Mouse (Mus musculus): ENCODE measurements around the gene Gm8909.
"Not testable (repeated sequence)": the region's sequence is repeated elsewhere in the genome, so short reads cannot be mapped to it uniquely, and the experiment has no call there.

Gm8909 gene

DNA sequence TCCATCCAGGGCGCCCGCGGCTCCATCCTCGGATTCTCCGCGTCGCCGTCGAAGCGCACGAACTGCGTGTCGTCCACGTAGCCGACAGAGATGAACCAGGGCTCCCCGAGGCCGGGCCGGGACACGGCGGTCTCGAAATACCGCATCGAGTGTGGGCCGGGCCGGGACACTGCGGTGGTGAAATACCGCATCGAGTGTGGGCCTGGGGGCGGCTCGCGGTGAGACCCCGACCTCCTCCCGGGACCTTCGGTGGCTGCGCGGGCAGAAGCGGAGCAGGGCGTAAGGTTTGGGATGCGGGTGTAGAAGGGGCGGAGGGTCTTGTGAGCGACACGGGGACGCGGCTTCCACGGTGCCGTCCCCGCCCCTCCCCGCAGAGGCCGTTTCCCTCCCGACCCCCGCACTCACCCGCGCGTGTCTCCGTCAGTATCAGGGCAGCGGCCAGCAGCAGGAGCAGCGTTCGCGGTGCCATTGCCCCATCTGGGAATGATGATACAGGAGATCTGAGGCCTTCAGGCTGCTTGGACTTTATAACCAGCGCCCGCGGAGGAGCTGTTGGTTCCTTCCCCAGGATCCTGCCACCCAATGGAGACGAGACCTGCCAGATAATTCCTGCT, at the start of gene Gm8909:
Gene Gm8909, minus strand, starts transcription at position 499 of the 614 bp plus-strand sequence.
- DNase-seq = peak; percentile 48

DNA sequence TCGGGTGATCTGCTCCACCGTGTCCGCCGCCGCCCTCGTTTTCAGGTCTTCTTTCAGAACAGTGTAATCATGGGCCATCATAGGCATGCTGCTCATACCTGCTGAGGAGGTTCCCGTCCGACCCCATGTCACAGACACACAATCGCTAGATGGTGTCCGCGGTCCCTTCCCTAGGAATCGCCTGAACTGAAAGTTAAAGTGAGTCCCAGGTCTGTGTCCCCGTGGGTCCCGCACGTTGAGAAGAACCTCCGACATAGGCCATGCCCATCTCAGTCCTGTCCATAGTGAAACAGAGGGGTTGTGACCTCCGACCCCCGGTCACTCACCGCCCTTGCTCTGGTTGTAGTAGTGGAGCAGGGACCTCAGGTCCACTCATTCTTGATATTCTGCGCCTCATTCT, 47.2 kb upstream of the Gm8909 start:
- DNase-seq = no peak

DNA sequence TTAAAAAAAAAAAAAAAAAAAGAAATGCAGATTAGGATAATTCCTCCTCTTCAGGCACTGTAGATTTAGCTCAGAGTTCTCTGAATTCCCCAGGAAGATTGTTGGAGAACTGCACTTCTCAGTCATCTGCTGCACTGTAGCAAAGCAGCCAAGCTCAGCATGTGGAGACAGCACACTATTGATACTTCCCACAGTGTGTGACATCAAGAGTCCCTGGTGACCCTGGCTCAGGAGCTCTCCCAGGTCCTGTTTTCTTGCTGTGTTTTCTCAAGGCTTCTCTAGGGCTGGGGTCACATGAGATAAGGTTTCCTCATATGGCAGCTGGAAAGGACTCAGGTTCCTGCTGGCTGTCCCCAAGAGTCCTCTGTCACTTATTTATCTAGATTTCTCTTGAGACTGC, 38.5 kb upstream of the Gm8909 start:
- DNase-seq = no peak

DNA sequence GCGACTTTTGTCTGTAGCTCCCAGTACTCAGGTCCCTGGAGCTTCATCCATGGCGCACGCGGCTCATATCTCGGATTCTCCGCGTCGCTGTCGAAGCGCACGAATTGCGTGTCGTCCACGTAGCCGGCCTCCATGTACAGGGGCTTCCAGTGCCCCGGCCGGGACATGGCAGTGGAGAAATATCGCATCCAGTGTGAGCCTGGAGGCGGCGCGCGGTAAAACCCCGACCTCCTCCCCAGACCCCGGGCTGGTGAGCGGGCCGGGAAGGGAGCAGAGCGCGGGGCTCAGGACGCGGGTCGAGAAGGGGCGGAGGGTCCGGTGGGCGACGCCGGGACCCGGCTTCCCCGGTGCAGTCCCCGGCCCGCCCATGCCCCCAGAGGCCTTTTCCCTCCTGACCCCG, 37.5 kb upstream of the Gm8909 start:
- peak; percentile 22 for DNase-seq

DNA sequence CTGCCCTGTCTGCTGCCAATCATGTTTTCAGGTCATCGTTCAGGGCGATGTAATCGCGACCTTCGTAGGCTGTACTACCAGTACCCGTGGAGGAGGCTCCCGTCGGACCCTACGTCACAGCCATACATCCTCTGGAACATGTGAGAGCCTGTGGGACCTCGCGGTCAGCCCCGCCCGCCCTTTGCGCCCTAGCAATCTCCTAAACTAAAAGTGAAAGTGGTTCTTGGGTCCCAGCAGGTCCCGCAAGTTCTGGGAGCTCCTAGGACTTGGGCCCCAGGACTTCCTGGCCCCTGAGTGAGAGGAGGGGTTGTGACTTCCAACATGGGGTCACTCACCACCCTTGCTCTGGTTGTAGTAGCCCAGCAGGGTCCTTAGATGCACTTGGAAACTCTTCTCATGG, 37.1 kb upstream of the Gm8909 start:
- DNase-seq = peak; percentile 47

DNA sequence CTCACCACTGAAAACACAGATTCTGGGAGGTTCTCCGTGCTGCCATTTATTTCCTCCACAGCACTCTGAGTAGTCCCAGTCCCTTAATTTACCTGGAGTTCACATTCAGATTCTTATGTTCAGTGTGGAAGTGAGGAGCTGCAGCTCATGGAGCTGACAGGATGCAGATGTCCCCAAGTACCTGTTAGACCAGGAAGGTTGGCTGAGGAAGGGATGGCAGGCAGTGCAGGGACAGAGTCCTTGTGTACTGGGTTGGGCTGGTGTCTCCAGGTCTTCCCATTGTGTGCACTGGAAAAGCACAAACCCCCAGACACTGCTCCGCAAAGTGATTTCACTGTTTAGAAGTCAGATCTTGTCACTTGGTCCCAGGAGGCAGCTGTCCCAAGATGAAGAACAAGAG, 33.5 kb upstream of the Gm8909 start:
- no peak for DNase-seq

DNA sequence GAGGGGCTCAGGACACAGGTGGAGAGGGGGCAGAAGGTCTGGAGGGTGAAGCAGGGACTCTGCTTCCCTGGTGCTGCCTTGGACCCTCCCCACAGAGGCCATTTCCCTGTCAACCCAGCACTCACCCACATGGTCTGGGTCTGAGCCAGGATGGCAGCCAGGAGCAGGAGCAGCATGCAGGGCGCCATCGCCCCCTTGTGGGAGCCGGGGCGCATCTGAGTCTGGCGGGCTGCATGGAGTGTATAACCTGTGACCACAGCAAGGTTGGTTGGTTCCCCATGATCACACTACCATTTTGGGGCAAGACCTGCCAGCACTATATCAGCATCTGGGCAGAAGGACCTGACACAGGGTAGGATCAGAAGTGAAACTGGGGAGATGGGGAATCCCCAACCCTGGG, 30.0 kb upstream of the Gm8909 start:
- DNase-seq = peak; percentile 83

DNA sequence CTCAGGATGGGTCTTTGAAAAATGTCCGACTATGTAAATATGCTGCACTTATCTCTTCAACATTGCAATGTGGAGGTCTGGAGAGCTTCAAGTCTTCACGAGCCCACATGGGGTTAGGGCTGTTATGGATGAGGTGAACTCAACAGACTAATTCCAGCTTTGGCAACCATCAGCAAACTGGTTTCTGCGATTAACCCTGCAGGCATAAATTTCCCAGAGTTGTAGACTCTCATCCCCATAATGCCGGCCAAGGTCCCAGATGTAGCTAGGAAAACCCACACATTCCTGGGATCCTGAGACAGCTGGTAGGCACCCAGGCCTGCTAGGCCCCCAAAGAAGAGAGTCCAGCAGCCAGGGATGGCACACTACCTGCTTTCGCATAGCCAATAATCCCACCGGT, 26.1 kb upstream of the Gm8909 start:
- no peak for DNase-seq

DNA sequence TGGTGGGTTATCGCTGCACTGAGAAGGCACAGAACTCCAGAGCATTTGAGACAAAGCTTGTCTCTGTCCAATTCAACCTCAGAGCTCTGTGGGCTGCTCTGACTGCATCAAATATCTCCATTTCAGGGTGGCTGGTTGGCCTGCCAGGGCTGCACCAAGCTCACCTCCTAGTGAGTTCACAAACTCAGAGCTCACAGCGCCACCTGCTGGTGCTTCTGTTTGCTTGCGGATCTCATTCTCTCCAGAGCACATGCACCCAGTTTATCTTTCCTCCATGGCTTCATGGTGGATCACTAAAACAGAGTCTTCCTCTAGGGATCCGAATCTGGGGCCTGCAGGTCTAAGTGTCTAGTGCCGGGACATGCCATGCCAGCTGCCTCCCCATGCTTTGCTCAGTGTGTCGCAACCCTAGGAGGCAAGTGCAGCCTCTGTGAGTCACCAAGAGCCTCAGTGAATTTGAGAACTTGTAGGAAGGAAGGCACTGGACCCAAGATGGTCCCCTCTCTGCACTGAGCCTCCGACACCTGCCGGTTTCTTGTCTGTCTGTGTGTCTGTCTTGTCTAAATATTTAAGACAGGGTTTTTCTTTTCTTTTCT, 25.3 kb upstream of the Gm8909 start:
- DNase-seq = peak; percentile 84

DNA sequence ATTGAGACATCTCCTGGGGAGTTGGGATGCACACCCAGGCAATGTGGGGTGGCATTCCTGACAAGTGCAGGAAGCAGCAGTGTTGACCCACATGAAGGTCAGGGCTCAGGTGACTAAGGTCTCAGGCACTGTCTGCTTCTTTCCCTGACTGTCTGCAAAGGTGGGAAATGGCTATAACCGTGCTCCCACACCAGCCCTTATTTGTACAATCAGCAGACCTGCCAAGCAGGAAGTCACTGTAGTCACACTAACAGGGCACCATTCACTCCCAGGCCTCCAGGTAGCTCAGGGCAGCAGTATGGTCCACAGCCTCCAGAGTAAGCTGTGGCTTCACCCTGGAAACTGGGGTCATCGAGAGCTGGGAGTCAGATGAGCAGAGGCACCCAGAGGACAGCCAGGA, 24.0 kb upstream of the Gm8909 start:
- DNase-seq = peak; percentile 48

DNA sequence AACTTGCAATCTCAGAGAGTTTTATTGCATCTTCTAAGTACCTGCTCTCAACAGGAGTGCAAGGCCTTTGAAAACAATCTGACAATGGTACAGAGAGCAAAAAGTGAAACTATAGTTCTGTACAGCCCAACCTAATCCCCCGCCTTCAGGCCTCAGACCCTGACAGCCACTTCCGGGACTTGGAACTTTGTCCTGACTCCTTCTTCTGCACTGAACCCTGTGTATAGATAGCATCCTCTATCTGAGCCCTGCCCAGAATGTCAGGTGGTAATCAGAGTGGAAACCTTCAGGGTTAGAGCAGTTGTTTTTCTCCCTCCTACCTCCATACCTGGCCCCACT, 21.8 kb upstream of the Gm8909 start, which contains the start of gene H2-T3:
Gene H2-T3, minus strand, starts transcription at position 119 of the 339 bp plus-strand sequence.
- DNase-seq = peak; percentile 49

DNA sequence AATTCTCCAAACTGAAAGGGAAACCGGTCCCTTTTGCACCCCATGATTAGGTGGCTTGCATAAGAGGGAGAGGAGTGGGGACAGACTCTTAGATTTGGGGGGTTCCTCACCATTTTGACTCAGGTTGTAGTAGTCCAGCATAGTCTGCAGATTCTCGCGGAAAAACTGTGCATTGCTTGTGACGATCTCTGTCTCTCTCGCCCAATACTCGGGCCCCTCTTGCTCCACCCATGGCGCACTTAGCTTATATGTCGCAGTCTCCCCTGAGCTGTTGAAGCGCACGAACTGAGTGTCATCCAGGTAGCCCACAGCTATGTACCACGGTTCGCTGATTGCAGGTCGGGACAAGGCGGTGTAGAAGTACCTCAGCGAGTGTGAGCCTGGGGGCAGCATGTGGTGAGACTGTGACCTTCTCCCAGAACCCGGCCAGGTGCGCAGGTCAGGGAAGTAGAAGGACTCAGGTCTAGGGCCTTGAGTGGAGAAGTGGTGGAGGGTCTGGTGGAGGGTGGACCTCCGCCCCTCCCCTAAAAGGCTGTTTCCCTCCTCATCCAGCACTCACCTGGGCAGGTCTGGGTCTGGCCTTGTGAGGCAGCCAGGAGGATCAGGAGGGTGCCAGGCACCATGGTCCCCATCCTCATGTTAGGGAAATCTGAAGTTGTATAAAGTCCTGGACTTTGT, 21.3 kb upstream of the Gm8909 start:
- peak; percentile 56 for DNase-seq

DNA sequence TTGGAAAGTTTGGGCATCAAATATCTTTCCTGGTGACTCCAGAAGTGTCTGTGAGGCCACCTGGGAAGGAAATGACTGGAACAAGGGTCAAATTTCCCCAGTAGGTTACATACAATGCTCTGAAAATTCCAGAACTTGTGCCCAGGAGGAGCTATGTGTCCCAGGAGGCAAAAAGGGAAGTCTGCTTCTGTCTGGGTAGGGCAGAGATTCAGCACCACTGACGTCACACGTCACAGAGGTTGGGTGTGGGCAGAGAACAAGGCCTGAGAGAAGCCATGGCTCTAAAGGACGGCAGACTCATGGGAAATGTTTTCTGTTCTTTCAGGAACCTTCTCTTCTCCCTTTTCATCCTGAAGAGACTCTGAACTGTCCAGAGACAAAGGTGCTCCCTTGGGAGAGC, 19.2 kb upstream of the Gm8909 start:
- no peak for DNase-seq

DNA sequence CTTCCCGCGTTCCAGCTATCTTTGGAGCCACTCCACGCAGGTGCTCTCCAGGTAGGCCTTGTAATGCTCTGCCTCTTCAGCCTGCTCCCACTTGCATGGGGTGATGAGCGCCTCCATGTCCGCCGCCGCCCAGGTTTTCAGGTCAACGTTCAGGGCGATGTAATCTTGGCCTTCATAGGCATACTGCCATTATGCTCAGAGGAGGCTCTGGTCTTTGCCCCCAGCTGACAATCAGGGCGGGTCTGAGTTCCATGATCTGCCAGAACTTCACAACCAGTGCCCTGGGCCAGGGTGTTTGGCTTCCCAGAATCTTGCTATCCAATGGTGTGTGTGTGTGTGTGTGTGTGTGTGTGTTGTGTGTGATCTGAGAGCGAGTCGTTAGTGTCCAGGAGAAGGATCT, 13.9 kb upstream of the Gm8909 start:
- DNase-seq = no peak

DNA sequence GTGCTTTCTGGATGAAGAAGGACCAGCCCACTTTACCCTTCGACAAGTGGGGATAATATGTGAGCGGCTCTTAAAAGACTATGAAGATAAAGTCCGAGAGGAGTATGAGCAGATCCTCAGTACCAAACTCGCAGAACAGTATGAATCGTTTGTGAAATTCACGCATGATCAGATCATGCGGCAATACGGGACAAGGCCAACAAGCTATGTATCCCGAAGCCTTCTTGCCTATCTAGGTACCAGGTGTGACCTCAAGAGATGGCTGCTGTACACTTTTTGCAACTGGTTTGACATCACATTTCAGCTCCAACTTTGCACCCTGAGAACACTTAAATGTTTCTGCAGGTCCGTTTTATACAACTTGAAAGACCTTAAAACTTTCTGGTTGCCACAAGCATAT, 11.1 kb upstream of the Gm8909 start:
- DNase-seq = not testable (repeated sequence)

DNA sequence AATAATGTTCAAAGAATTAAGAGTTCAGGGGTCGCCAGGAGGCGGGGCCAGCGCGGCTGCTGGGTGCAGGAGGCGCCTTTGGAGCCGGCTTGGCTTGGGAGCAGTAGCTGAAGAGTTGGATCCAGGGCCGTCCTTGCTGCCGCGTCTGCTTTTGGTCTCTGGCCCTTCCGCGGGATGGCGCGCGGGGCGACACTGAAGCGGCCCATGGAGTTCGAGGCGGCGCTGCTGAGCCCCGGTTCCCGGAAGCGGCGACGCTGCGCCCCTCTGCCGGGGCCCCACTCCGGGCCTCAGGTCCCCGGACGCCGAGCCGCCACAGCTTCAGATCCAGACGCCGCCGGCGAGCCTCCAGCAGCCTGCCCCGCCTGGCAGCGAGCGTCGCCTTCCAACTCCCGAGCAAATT, 10.6 kb upstream of the Gm8909 start:
- DNase-seq = peak; percentile 81

DNA sequence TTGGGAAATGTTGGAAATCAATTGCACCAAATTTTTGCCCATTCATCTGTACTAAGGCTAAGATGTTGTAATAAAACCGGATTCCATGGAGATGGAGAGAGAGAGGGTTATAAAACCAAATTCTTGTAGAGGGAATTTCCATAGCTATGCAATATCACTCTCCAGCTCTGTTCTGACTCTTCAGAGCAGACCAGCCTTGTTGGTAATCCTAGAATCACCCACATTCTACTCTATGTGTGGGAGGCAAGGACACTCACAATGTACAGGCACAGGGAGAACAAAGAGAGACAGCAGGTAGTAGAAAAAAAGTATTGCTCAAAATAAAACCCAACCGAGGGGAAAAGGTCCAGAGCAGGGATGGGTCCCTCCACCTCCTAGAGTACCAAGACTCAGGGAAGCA, 7.8 kb upstream of the Gm8909 start:
- not testable (repeated sequence) for DNase-seq

DNA sequence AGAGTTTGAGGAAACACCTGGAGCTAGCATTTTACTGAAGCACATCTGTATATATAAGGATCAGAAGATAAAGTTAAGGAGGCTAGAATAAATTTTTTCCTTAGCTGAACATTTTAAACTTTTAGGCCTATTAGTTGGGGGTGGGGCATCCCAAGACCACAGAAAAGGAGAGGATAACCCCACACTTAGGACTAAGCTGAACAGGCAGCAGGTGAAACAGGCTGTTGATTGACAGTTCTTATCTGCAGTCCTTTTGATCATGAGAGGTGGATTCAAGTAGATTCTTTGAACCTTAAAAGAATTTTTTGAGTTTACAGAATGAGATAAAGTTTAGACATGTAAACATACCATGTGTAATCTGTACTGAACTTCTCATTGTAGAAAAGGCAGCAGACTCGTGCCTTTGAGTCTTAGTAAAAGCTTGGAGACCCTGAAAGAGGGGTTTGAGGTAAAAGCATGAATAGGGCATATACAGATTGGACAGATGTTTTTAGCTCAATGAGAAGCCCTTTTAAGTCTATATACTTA, 2.0 kb upstream of the Gm8909 start:
- DNase-seq = no peak

DNA sequence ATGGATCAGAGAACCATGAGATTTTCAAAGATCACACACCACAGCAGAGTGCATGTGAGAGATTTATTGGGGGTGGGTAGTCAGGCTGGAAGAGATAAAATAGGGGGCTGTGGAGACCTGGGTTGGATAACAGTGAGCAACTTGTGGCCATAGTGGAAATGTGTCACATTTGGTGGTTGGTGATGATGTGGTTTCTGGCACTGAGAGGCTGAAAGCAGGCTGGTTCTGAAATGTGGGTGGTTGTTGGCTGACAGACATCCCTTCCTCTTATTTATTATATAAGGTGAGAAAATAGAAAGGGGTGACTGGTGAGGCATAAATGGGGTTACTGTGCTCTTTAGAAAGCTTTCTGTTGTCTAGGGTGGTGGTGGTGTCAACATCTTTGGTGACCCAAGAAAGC, 1.4 kb upstream of the Gm8909 start:
- no peak for DNase-seq

DNA sequence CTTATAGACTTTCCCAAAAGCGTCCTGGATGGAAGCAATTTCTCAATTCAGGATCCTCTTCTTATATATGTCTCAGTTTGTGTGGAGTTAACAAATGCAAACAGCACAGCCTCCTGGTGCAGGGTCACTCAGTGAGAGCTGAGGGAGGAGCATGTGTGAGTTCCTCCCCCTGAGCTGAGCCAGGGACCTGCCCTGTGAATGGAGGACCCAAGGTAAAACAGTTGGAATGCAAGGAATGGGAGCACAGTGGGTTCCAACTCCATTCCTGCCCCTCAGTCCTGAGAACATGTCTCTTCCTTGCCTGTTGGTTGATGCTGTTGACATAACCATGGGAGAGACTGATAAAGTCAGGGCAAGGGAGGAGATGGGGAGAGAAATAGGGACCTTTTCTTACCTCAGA, 757 bp upstream of the Gm8909 start:
- DNase-seq = not testable (repeated sequence)

DNA sequence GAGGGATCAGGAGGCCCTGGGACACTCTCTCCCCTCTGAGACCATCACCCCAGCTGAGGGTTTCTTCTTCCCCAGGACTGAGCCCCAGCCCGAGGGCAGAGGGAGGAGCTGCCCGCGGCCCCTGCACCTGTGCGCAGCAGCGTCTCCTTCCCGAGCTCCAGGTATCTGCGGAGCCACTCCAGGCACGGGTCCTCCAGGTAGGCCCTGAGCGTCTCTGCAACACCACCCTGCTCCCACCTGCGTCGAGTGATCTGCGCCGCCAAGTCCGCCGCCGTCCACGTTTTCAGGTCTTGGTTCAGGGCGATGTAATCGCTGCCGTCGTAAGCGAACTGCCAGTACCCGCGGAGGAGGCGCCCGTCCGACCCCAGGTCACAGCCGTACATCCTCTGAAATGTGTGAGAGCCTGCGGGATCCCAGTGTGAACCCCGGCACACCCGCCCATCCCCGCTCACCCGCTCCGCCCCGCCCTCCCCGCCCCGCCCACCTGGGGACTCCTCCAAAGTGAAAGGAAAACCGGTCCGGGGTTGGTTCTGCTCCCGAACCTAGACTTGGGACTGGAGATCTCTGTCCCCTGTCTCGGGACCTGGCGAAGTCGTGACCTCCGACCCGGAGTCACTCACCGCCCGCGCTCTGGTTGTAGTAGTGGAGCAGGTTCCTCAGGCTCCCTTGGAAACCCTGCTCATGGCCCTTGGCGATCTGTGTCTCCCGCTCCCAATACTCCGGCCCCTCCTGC, 865 bp downstream of the Gm8909 start:
- peak; percentile 52 for DNase-seq

DNA sequence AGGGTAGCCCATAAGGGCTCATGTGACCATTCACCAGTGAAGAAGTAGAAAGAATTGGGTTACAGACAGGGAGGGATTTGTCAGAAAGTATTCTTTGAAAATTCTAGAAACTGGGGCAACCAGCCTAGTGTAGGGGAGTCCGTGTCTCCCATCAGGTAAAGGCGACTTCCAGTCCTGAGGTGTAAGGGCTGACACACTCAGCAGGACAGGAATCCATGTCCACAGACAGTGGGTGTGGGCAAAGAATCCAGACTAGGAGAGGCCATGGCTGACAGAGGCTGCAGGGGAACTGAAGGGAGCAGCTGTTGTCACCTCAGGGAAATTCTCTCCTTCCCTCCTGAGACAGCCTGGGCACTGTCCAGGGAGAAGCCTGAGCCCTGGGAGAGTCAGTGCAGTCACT, 1.4 kb downstream of the Gm8909 start:
- not testable (repeated sequence) for DNase-seq
